ENCODE assay signal across 10 mouse cellular contexts in the genomic region with DNA sequence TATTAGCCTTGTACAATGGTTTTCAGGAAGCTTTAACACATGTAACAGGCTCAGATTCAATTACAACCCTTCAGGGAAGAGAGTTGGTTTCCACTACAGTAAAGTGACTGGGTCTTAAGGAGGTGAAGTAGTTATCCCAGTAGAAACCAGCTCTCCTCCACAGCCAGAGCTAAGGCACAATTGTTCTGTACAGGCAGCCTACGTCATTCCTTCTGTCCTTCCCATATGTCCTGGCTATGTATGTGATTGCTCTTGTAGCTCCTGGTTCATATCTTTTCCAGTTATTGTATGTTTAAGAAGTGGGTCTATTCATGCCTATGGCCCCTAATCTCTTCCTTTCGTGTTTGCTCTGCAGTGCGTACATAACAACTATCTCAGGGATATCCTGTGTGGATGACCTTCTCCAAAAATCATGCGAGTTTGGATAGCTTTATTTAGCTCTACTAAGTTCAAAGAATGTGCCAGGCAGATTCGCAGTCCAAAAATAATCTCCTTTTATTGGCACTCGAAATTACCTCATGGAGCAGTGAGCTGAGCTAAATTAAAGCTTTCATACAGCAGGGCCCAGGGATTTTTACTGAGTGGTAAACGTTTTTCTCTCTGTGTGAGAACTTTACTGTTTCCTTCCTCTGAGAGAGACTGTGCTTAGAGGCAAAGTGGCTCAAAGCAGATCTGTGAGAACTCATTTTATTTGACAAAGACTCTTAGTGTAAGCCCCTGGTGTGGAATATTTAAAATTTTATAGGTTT. TPM values are rescaled to one million over a fixed set of nuclear protein-coding genes. Genes with fewer than 3 reads are reported as not detected.
DNase-seq lines count a peak whose midpoint lies in the region; ATAC-seq and TF ChIP-seq lines count a peak whose summit lies in the region.
"Had no signal": no experiment of that assay in that cellular context is flagged by ENCODE, and none has a peak within 500 bp of the region (broad histone marks: within the 10 kb centered on the region; RNA-seq: fewer than 3 reads in every experiment).

No protein-coding gene starts in this region.

- no peaks in the 10 kb centered on the region for H3K36me3 ChIP-seq in midbrain, embryonic 14.5 days (ENCODE audit: control insufficient read depth, insufficient read depth, low read length)
- H3K36me3 ChIP-seq in midbrain, embryonic 11.5 days (ENCODE audit: control insufficient read depth, insufficient read depth, low read length), result no peaks in the 10 kb centered on the region
- H3K36me3 ChIP-seq in heart, embryonic 12.5 days, result no peaks in the 10 kb centered on the region
- H3K36me3 ChIP-seq in midbrain, postnatal 0 days (ENCODE audit: insufficient read depth, low read length), result no peaks in the 10 kb centered on the region

- no peak for DNase-seq in frontal cortex, postnatal 25 days (ENCODE audit: low spot score in 2 of 2)
- peak; percentile 17 for DNase-seq in midbrain, embryonic 14.5 days
- DNase-seq in midbrain, embryonic 11.5 days (ENCODE audit: low spot score, missing footprints), result no peak
- peak; percentile 31 for DNase-seq in midbrain, postnatal 0 days (ENCODE audit: low spot score)
- DNase-seq in lung, postnatal 10 days, result no peak

- TF ChIP-seq CTCF in midbrain, postnatal 0 days (IDR thresholded peaks at IDR 0.05), result no peak

- no peak overlapping the region for H3K27ac ChIP-seq in midbrain, embryonic 14.5 days (replicated peaks; ENCODE audit: low read depth, low read length)
- no peak overlapping the region for H3K27ac ChIP-seq in midbrain, embryonic 11.5 days (ENCODE audit: low read depth, low read length)
- peak overlapping the region; percentile 80 for H3K27ac ChIP-seq in heart, embryonic 12.5 days (ENCODE audit: poor library complexity, severe bottlenecking)
- 0 out of 2 replicates have a peak overlapping the region, but pooled peaks have one; percentile 7 for H3K27ac ChIP-seq in midbrain, postnatal 0 days (ENCODE audit: low read depth, low read length)

- ATAC-seq in frontal cortex, adult (ENCODE audit: low TSS enrichment), result peak; percentile 81
- ATAC-seq in midbrain, embryonic 14.5 days (ENCODE audit: low FRiP score, low TSS enrichment), result no peak
- ATAC-seq in midbrain, embryonic 11.5 days (ENCODE audit: low FRiP score), result no peak
- ATAC-seq in heart, embryonic 12.5 days (ENCODE audit: insufficient number of reproducible peaks, low FRiP score), result 0 out of 2 replicates have a peak, but pooled peaks have one; percentile 36
- 0 out of 2 replicates have a peak, but pooled peaks have one; percentile 31 for ATAC-seq in midbrain, postnatal 0 days (ENCODE audit: low FRiP score)
- ATAC-seq in activated CD4-positive, CD25-positive, alpha-beta regulatory T cell, adult 4 months, result no peak
- ATAC-seq: intestine, embryonic 16.5 days had no signal

- no peak overlapping the region for H3K4me2 ChIP-seq in midbrain, embryonic 14.5 days (ENCODE audit: low read length)
- no peak overlapping the region for H3K4me2 ChIP-seq in midbrain, embryonic 11.5 days
- H3K4me2 ChIP-seq in heart, embryonic 12.5 days, result peak overlapping the region; percentile 17; the same call in 1 of the 2 replicates
- H3K4me2 ChIP-seq in midbrain, postnatal 0 days (ENCODE audit: low read depth, low read length, poor library complexity, severe bottlenecking), result no peak overlapping the region
- H3K4me2 ChIP-seq: liver, embryonic 11.5 days had no signal

- H3K4me1 ChIP-seq in midbrain, embryonic 14.5 days (ENCODE audit: control insufficient read depth, insufficient read depth, low read length), result no peaks in the 10 kb centered on the region
- no peaks in the 10 kb centered on the region; the same call in 1 of the 2 replicates for H3K4me1 ChIP-seq in midbrain, embryonic 11.5 days (ENCODE audit: control insufficient read depth, insufficient read depth, low read length)
- peaks cover 23% of the 10 kb centered on the region for H3K4me1 ChIP-seq in heart, embryonic 12.5 days (replicated peaks)
- H3K4me1 ChIP-seq in midbrain, postnatal 0 days (ENCODE audit: insufficient read depth, low read length), result no peaks in the 10 kb centered on the region

- H3K9me3 ChIP-seq in midbrain, embryonic 14.5 days (ENCODE audit: control insufficient read depth, low read length), result no peaks in the 10 kb centered on the region
- H3K9me3 ChIP-seq in midbrain, embryonic 11.5 days (ENCODE audit: control insufficient read depth, low read length), result no peaks in the 10 kb centered on the region
- H3K9me3 ChIP-seq in heart, embryonic 12.5 days (replicated peaks), result no peaks in the 10 kb centered on the region
- no peaks in the 10 kb centered on the region for H3K9me3 ChIP-seq in midbrain, postnatal 0 days (ENCODE audit: low read length)

- H3K27me3 ChIP-seq in midbrain, embryonic 14.5 days (ENCODE audit: control insufficient read depth, insufficient read depth, low read length), result no peaks in the 10 kb centered on the region
- H3K27me3 ChIP-seq in midbrain, embryonic 11.5 days (ENCODE audit: control insufficient read depth, insufficient read depth, low read length), result no peaks in the 10 kb centered on the region
- H3K27me3 ChIP-seq in heart, embryonic 12.5 days (replicated peaks), result no peaks in the 10 kb centered on the region
- H3K27me3 ChIP-seq in midbrain, postnatal 0 days (ENCODE audit: insufficient read depth, low read length), result no peaks in the 10 kb centered on the region

- H3K9ac ChIP-seq in midbrain, embryonic 14.5 days (replicated peaks; ENCODE audit: low read length), result no peak overlapping the region
- no peak overlapping the region for H3K9ac ChIP-seq in midbrain, embryonic 11.5 days (ENCODE audit: low read length)
- H3K9ac ChIP-seq in heart, embryonic 12.5 days, result no peak overlapping the region
- no peak overlapping the region for H3K9ac ChIP-seq in midbrain, postnatal 0 days (replicated peaks; ENCODE audit: low read length, poor library complexity, severe bottlenecking)

- no peak overlapping the region for H3K4me3 ChIP-seq in midbrain, embryonic 14.5 days (replicated peaks; ENCODE audit: low read depth, low read length)
- no peak overlapping the region for H3K4me3 ChIP-seq in midbrain, embryonic 11.5 days (ENCODE audit: low read depth, low read length)
- no peak overlapping the region for H3K4me3 ChIP-seq in heart, embryonic 12.5 days
- H3K4me3 ChIP-seq in midbrain, postnatal 0 days (ENCODE audit: low read depth, low read length), result no peak overlapping the region

- 61% methylated on average over 7 of the region's 7 CpGs for WGBS in midbrain, embryonic 14.5 days
- WGBS in midbrain, embryonic 11.5 days, result 68% methylated on average over 7 of the region's 7 CpGs
- WGBS in heart, embryonic 12.5 days, result 11% methylated on average over 7 of the region's 7 CpGs
- WGBS in midbrain, postnatal 0 days, result 38% methylated on average over 7 of the region's 7 CpGs

RNA-seq across cellular contexts. Expression of gene Prrx1, which starts 31.9 kb away (rescaled TPM):
- 0.84 and 3.5 TPM in 2 replicates for polyA plus RNA-seq in midbrain, embryonic 14.5 days (2014; fragmentation: Nextera tagmentation; extraction: Ambion mirVana)
- 14.2 and 16.5 TPM in 2 replicates for polyA plus RNA-seq in midbrain, embryonic 11.5 days (2014; fragmentation: Nextera tagmentation; extraction: Ambion mirVana)
- polyA plus RNA-seq in heart, embryonic 12.5 days (2016; fragmentation: Nextera tagmentation; extraction: Ambion mirVana), result 7.5 and 9.4 TPM in 2 replicates
- total RNA-seq in midbrain, postnatal 0 days (2014; rRNA removed), result 6.0 and 7.8 TPM in 2 replicates
- 4.2 and 4.3 TPM in 2 replicates for polyA plus RNA-seq in midbrain, postnatal 0 days (2015; fragmentation: Nextera tagmentation; extraction: Ambion mirVana)
- under 1 TPM in 1 of 2 experiments, not detected in 1; 0.17 TPM for polyA plus RNA-seq in activated CD4-positive, CD25-positive, alpha-beta regulatory T cell, adult 4 months (2017; shearing (Covaris generic))

Comparison
In these comparisons a context has a peak if more than half of its experiments do, and no peak if none do; other contexts are left out.
1. ATAC-seq: peak in frontal cortex, adult (single experiment), heart, embryonic 12.5 days (single experiment) and midbrain, postnatal 0 days (single experiment); none in midbrain, embryonic 14.5 days (single experiment), midbrain, embryonic 11.5 days (single experiment) and activated CD4-positive, CD25-positive, alpha-beta regulatory T cell, adult 4 months (single experiment).
2. DNase-seq: peak in midbrain, embryonic 14.5 days (single experiment) and midbrain, postnatal 0 days (single experiment); none in frontal cortex, postnatal 25 days (0 of 2), midbrain, embryonic 11.5 days (single experiment) and lung, postnatal 10 days (single experiment).
3. H3K27ac ChIP-seq: peak in heart, embryonic 12.5 days (single experiment) and midbrain, postnatal 0 days (single experiment); none in midbrain, embryonic 14.5 days (single experiment) and midbrain, embryonic 11.5 days (single experiment).